Mouse (Mus musculus) kidney, postnatal 0 days (tissue): ENCODE data around the gene Eif6. TPM values are rescaled to one million over a fixed set of nuclear protein-coding genes. Genes with fewer than 3 reads are reported as not detected.

Experiments
- ATAC-seq: fragments of 200-750 bp; cut with Nextera tagmentation; replicated peaks from 2 replicates; pipeline ENCODE4 v1.8.0; 2017; ENCODE audit warnings: low read depth, moderate number of reproducible peaks, moderate TSS enrichment, moderate library complexity; ENCODE audit not compliant: low FRiP score
- DNase-seq: peaks from one replicate; pipeline ENCODE4 v3.0.0-alpha.2; 2016; ENCODE audit warnings: low spot score
- H3K27ac ChIP-seq: fragments of 300-500 bp; sonication (generic); 2 replicates; pipeline ENCODE4 v1.5.1; 2014; ENCODE audit warnings: mild to moderate bottlenecking
- H3K27me3 ChIP-seq: fragments of 300-500 bp; sonication (generic); 2 replicates; pipeline ENCODE4 v1.6.1; 2014; ENCODE audit warnings: low read length, mixed read lengths; ENCODE audit not compliant: insufficient read depth
- H3K36me3 ChIP-seq: fragments of 300-500 bp; sonication (generic); 2 replicates; pipeline ENCODE4 v1.6.1; 2014; ENCODE audit warnings: low read length, mixed read lengths; ENCODE audit not compliant: insufficient read depth
- H3K4me1 ChIP-seq: fragments of 300-500 bp; sonication (generic); replicated peaks from 2 replicates; pipeline ENCODE4 v1.6.1; 2014; ENCODE audit warnings: antibody characterized with exemption, low read length, mixed read lengths; ENCODE audit not compliant: insufficient read depth
- H3K4me2 ChIP-seq: fragments of 300-500 bp; sonication (generic); 2 replicates; pipeline ENCODE4 v1.6.1; 2014; ENCODE audit warnings: mild to moderate bottlenecking, low read length, moderate library complexity, mixed read lengths
- H3K4me3 ChIP-seq: fragments of 300-500 bp; sonication (generic); replicated peaks from 2 replicates; pipeline ENCODE4 v1.5.1; 2014; ENCODE audit warnings: low read depth, low read length
- H3K9ac ChIP-seq: fragments of 300-500 bp; sonication (generic); 2 replicates; pipeline ENCODE4 v1.6.1; 2014; ENCODE audit warnings: low read depth, low read length
- H3K9me3 ChIP-seq: fragments of 300-500 bp; sonication (generic); replicated peaks from 2 replicates; pipeline ENCODE4 v1.6.1; 2016; ENCODE audit warnings: low read length, inconsistent platforms, mixed read lengths
- CTCF ChIP-seq: IDR thresholded peaks from 2 replicates; pipeline ENCODE4 v1.5.1; 2016; ENCODE audit warnings: antibody characterized with exemption, low read depth, mild to moderate bottlenecking, moderate library complexity
- WGBS: fragments of 180-500 bp; shearing (Covaris S2); extraction: QIAGEN DNeasy Blood & Tissue Kit; methylation state at CpG from one replicate; pipeline ENCODE4 v1.1.7; 2014; 5-methylcytosine and 5-hydroxymethylcytosine counted together
- polyA plus RNA-seq: library from polyadenylated mRNA; unstranded; fragments of >200 nt; fragmentation: Nextera tagmentation; extraction: Ambion mirVana; gene quantifications from 2 replicates; pipeline ENCODE4 v1.2.1, GENCODE M21; 2015

Gene Eif6
- polyA plus RNA-seq, 1 experiment from 2014 or later, result 207 TPM

DNA sequence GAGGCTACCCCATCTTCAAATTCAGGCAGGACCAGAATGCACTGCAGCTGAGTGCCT lies 7.5 kb downstream of the Eif6 start, which contains the start of gene BC029722:
TSS of gene BC029722 (minus strand) at position 35 of the 57 bp plus-strand sequence.
- no peak for DNase-seq
- Histone ChIP-seq H3K4me3 (peak within 1 kb of the TSS; percentile 76), H3K4me2 (peak within 1 kb of the TSS; percentile 96), H3K9me3 (no peaks in the 10 kb centered on the region), H3K9ac (peak within 1 kb of the TSS; percentile 81), H3K4me1 (peaks cover 3% of the 10 kb centered on the region; the same call in 1 of the 2 replicates), H3K27me3 (no peaks in the 10 kb centered on the region), H3K36me3 (peaks cover 22% of the 10 kb centered on the region), H3K27ac (peak within 1 kb of the TSS; percentile 84)
- ATAC-seq, result no peak
- no peak for TF ChIP-seq CTCF

DNA sequence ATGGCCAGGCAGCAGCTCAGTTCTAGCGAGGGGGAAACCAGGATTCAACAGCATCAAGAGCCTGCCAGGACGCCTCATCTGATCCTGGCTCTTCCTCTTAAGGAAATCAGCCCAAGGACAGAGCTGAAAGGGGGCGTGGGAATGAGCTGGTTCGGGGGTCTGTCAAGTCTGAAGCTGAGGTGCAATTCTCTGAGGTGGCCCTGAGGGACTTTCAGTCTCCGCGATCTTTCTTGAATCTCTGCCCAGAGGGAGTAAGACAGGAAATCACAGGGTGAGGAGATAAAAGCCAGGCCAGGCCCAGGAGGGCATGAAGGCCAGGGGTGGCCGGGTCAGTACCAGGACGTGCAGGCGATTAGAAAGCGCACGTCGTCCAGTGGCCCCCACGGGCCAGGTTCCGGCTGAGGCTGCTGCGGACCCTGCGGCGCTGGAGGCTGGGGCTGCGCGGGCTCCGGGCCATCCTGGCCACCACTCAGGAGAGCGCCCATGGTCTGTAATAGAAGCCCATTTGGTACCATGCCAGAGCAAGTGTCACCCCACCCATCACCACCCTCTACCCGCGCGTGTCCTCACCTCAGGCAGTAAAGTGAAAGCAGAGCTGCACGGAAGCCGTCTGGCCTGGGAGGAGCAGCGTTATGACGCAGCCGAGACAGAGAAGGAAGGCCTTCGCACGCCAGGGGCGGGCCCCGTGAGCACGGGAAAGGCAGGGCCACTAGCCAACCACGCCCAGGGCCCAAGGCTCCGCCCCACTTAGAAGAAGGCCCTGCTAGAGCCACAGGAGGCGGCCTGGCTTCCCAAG lies 7.9 kb downstream of the Eif6 start:
- H3K4me1 ChIP-seq, result peaks cover 3% of the 10 kb centered on the region; the same call in 1 of the 2 replicates
- peak overlapping the region; percentile 81 for H3K9ac ChIP-seq
- H3K36me3 ChIP-seq, result peaks cover 22% of the 10 kb centered on the region
- 1% methylated on average over 37 of the region's 37 CpGs for WGBS
- H3K9me3 ChIP-seq, result no peaks in the 10 kb centered on the region
- DNase-seq (peak; percentile 97), ATAC-seq (peak; percentile 92)
- TF ChIP-seq CTCF, result no peak
- peak overlapping the region; percentile 96 for H3K4me2 ChIP-seq
- H3K4me3 ChIP-seq, result peak overlapping the region; percentile 76
- peak overlapping the region; percentile 84 for H3K27ac ChIP-seq
- no peaks in the 10 kb centered on the region for H3K27me3 ChIP-seq

DNA sequence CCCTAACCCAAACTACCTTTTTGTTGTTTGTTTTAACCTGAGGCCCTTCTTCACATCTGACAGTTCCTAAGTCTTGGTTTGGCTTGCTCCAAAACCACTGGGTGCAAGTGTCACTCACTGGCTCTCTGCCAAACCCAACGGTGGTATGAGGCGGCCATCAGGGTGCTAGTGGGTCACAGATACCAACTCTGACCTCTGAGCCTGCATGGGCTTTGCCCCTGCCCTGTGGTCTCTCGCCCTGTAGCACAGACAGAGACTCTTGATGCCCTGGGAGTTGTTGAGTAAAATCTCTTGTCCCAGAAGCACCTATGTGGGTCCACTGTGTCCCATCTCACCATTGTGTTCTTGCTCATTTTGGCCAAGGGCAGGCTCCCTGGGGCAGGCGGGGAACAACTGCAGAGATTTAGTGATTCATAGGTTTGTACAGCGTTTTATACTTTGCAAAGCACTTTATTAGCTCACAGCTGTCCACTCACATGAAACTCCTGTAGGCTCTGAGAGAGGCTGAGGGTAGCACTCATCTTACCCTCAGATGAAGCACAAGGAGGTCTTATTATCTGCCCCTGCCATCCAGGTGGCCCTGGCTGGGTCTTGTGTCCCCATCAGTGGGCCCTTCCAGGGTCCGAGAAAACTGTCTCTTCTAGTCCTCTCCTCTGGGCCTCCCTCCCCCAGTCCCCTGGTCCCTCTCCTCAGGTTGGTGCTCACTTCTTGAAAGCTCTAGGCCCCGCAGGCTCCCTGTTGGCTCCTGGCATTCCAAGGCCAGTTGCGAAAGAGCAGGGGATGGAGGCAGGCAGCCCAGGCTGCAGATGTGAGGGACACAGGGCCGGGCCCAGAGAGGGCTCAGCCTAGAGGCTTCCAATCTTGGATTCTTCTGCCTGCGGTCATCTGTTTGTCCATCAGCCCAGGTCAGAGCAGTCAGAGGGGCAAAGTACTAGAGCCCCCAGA lies 9.2 kb downstream of the Eif6 start:
- Histone ChIP-seq H3K9ac (no peak overlapping the region), H3K4me3 (peak overlapping the region; percentile 76; the same call in 1 of the 2 replicates), H3K9me3 (no peaks in the 10 kb centered on the region), H3K4me2 (peak overlapping the region; percentile 96; the same call in 1 of the 2 replicates), H3K4me1 (peaks cover 3% of the 10 kb centered on the region; the same call in 1 of the 2 replicates), H3K27ac (no peak overlapping the region), H3K36me3 (peaks cover 17% of the 10 kb centered on the region), H3K27me3 (no peaks in the 10 kb centered on the region)
- WGBS, result 76% methylated on average over 10 of the region's 10 CpGs
- TF ChIP-seq CTCF, result no peak
- ATAC-seq (no peak), DNase-seq (no peak)

DNA sequence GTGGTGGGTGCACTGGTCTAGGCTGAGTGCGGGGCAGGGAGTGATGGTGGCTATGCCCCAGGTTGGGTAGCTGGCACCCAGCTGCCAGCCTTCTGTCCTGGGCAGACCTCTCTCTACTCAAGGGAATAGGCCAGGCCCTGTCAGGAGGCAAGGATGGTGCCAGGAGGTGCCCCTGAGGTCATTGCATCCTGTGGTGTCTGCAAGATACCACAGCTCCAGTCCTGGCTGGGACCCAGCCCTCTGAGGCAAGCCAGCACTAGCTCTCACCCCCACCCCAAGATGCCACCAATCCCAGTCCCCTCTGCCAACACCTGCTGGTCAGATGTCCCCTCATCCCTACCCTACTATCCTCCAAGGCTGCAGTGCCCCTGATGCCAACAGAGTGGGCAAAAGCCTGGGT lies 10.5 kb downstream of the Eif6 start:
- peaks cover 6% of the 10 kb centered on the region; the same call in 1 of the 2 replicates for H3K4me1 ChIP-seq
- ATAC-seq (no peak), DNase-seq (no peak)
- no peaks in the 10 kb centered on the region for H3K9me3 ChIP-seq
- H3K36me3 ChIP-seq, result peaks cover 10% of the 10 kb centered on the region; the same call in 1 of the 2 replicates
- no peak overlapping the region for H3K4me2 ChIP-seq
- no peaks in the 10 kb centered on the region for H3K27me3 ChIP-seq
- TF ChIP-seq CTCF, result no peak
- WGBS, result 100% methylated on average over 1 of the region's 1 CpGs
- H3K27ac ChIP-seq, result no peak overlapping the region
- H3K9ac ChIP-seq, result no peak overlapping the region
- H3K4me3 ChIP-seq, result no peak overlapping the region

DNA sequence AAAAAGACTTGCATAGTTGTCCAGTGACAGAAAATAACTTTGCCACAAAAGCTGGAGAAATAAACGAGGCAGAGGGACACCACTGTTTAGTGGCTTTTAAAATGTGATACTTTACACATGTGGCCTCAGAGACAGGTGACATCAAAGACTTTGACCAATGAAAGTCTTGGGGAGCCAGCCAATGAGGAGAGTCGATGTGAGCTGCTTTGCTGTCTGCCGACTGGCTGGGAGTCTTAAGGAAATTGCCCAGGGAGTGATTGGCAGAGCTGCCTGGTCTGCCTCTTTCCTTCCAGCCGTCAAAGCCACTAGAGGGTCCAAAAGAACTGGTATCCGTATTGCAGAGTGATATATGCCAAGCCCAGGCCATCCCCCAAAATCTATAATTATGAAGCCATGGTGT lies 11.9 kb downstream of the Eif6 start:
- no peak for ATAC-seq
- WGBS, result 13% methylated on average over 5 of the region's 5 CpGs

DNA sequence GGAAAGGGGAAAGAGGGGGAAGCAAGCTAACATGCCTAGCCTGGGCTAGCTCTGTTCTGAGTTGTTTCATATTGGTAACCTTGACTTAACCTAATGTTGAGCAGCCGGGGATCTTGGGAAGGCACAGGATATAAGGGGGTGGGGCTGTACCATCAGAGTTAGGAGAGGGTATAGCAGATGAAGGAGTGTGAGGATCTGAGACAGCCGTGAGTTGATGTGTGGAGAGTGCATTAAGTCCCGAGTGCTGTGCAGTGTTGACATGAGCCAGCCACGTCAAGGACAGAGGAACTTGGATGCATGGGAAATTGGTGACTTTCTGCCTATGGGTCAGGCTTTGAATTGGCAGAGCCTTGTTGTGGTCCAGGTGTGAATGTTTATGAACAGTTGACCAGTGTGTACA lies 14.1 kb downstream of the Eif6 start:
- H3K4me2 ChIP-seq, result no peak overlapping the region
- no peak for ATAC-seq
- H3K27ac ChIP-seq, result no peak overlapping the region
- no peaks in the 10 kb centered on the region for H3K36me3 ChIP-seq
- no peak for DNase-seq
- no peak overlapping the region for H3K4me3 ChIP-seq
- TF ChIP-seq CTCF, result no peak
- H3K4me1 ChIP-seq, result 0 out of 2 replicates have a peak, but pooled peaks cover 4% of the 10 kb centered on the region
- WGBS, result 80% methylated on average over 4 of the region's 4 CpGs
- no peak overlapping the region for H3K9ac ChIP-seq
- H3K9me3 ChIP-seq, result no peaks in the 10 kb centered on the region
- no peaks in the 10 kb centered on the region for H3K27me3 ChIP-seq

More for the DNA sequence above, 11.9 kb downstream of the Eif6 start:
- H3K9ac ChIP-seq, result no peak overlapping the region
- H3K4me3 ChIP-seq, result no peak overlapping the region
- no peak overlapping the region for H3K27ac ChIP-seq
- no peak for TF ChIP-seq CTCF
- DNase-seq, result peak; percentile 52
- no peaks in the 10 kb centered on the region for H3K27me3 ChIP-seq
- no peak overlapping the region for H3K4me2 ChIP-seq
- 0 out of 2 replicates have a peak, but pooled peaks cover 2% of the 10 kb centered on the region for H3K36me3 ChIP-seq
- H3K9me3 ChIP-seq, result no peaks in the 10 kb centered on the region
- H3K4me1 ChIP-seq, result peaks cover 6% of the 10 kb centered on the region; the same call in 1 of the 2 replicates
